Mouse (Mus musculus) G1E (cell line): ENCODE measurements around the gene Tmprss11f. TPM values are rescaled to one million over a fixed set of nuclear protein-coding genes. Genes with fewer than 3 reads are reported as not detected.

Source experiments
- ATAC-seq: 2 replicates; pipeline ENCODE4 v1.8.0; 2016; ENCODE audit warnings: mild to moderate bottlenecking; ENCODE audit not compliant: insufficient number of reproducible peaks, poor library complexity, low FRiP score, severe bottlenecking; ENCODE audit errors: extremely low read depth
- DNase-seq: peaks from one replicate; pipeline ENCODE4 v3.0.0; 2012; ENCODE audit warnings: low spot score
- H3K27me3 ChIP-seq: 2 replicates; pipeline ENCODE4 v1.6.1; 2012; ENCODE audit warnings: mild to moderate bottlenecking, low read length, inconsistent platforms; ENCODE audit not compliant: insufficient read depth
- H3K36me3 ChIP-seq: replicated peaks from 2 replicates; pipeline ENCODE3; 2012; ENCODE audit warnings: mild to moderate bottlenecking, inconsistent platforms
- H3K4me1 ChIP-seq: 2 replicates; pipeline ENCODE4 v1.6.1; 2012; ENCODE audit warnings: low read depth, low read length, inconsistent platforms, mixed read lengths; ENCODE audit not compliant: insufficient read depth
- H3K4me3 ChIP-seq: 2 replicates; pipeline ENCODE4 v1.5.1; 2012; ENCODE audit warnings: low read depth, mild to moderate bottlenecking, inconsistent platforms, low read length, moderate library complexity, mixed read lengths
- H3K9me3 ChIP-seq: replicated peaks from 2 replicates; pipeline ENCODE4 v1.6.1; 2012; ENCODE audit warnings: inconsistent platforms
- CTCF ChIP-seq: IDR thresholded peaks from 2 replicates; pipeline ENCODE4 v1.5.1; 2012; ENCODE audit warnings: low read depth, low read length, inconsistent platforms, mixed read lengths
- GATA1 ChIP-seq: IDR thresholded peaks from 2 replicates; pipeline ENCODE4 v1.6.1; 2012; ENCODE audit warnings: borderline replicate concordance, low read length, inconsistent platforms, mixed read lengths
- GATA2 ChIP-seq: IDR thresholded peaks from 2 replicates; pipeline ENCODE4 v1.6.1; 2012; ENCODE audit warnings: low read depth, low read length, inconsistent platforms, borderline replicate concordance
- POLR2AphosphoS5 ChIP-seq: IDR thresholded peaks from 2 replicates; pipeline ENCODE4 v1.6.1; 2012; ENCODE audit warnings: low read depth, low read length, inconsistent platforms; ENCODE audit not compliant: insufficient replicate concordance
- TAL1 ChIP-seq: conservative IDR thresholded peaks from 2 replicates; pipeline ENCODE4 v1.6.1; 2012; ENCODE audit warnings: low read depth, low read length, inconsistent platforms, mixed read lengths
- polyA plus RNA-seq: library from polyadenylated mRNA; stranded (reverse); fragments of >175 nt; gene quantifications from 2 replicates; pipeline ENCODE4 v1.2.3, GENCODE M21; 2012
- total RNA-seq, 2 experiments: library from RNA; stranded (forward) in 1 of 2; stranded (reverse) in 1 of 2; fragments of 200-1000 nt in 1 of 2; fragments of >200 nt in 1 of 2; fragmentation: Nextera tagmentation in 1 of 2; gene quantifications; 2 replicates each; pipeline ENCODE4 v1.2.3; 2014 to 2017

Tmprss11f gene
- total and polyA plus RNA-seq, 3 experiments: 0.27 TPM; not detected in 2

- H3K4me3 ChIP-seq: no peak overlapping the region
- ATAC-seq (no peak), DNase-seq (no peak)
Observed at GRCm38 (mm10) chr5:86511538-86511937, 120.7 kb downstream of the Tmprss11f start.

GRCm38 (mm10) chr5:86493453-86493852 lies 138.8 kb downstream of the Tmprss11f start:
- H3K4me3 ChIP-seq: no peak overlapping the region
- ATAC-seq (no peak), DNase-seq (no peak)
- H3K36me3 ChIP-seq: no peaks in the 10 kb centered on the region
- H3K4me1 ChIP-seq: no peaks in the 10 kb centered on the region
- TF ChIP-seq TAL1 (no peak), CTCF (no peak), POLR2AphosphoS5 (no peak), GATA2 (no peak), GATA1 (no peak)
- H3K27me3 ChIP-seq: no peaks in the 10 kb centered on the region
- no peaks in the 10 kb centered on the region for H3K9me3 ChIP-seq

More at GRCm38 (mm10) chr5:86511538-86511937, 120.7 kb downstream of the Tmprss11f start:
- TF ChIP-seq TAL1 (no peak), POLR2AphosphoS5 (no peak), GATA1 (no peak), GATA2 (no peak), CTCF (no peak)
- Histone ChIP-seq H3K4me1 (no peaks in the 10 kb centered on the region), H3K9me3 (no peaks in the 10 kb centered on the region), H3K36me3 (no peaks in the 10 kb centered on the region), H3K27me3 (no peaks in the 10 kb centered on the region)

- no peaks in the 10 kb centered on the region for H3K4me1 ChIP-seq
- H3K9me3 ChIP-seq: no peaks in the 10 kb centered on the region
- H3K36me3 ChIP-seq: no peaks in the 10 kb centered on the region
- no peaks in the 10 kb centered on the region for H3K27me3 ChIP-seq
- ATAC-seq: no peak
- H3K4me3 ChIP-seq: no peak overlapping the region
- TF ChIP-seq TAL1: no peak
- no peak for TF ChIP-seq POLR2AphosphoS5
- no peak for TF ChIP-seq CTCF
- no peak for TF ChIP-seq GATA2
- TF ChIP-seq GATA1: no peak
- DNase-seq: no peak
Observed at GRCm38 (mm10) chr5:86482562-86482961, 149.7 kb downstream of the Tmprss11f start.

- no peaks in the 10 kb centered on the region for H3K27me3 ChIP-seq
- no peaks in the 10 kb centered on the region for H3K9me3 ChIP-seq
- ATAC-seq (no peak), DNase-seq (no peak)
- no peak overlapping the region for H3K4me3 ChIP-seq
- TF ChIP-seq TAL1: no peak
- no peak for TF ChIP-seq POLR2AphosphoS5
- no peak for TF ChIP-seq CTCF
- no peak for TF ChIP-seq GATA1
- TF ChIP-seq GATA2: no peak
- no peaks in the 10 kb centered on the region for H3K4me1 ChIP-seq
- H3K36me3 ChIP-seq: no peaks in the 10 kb centered on the region
Observed at GRCm38 (mm10) chr5:86482031-86482430, 150.2 kb downstream of the Tmprss11f start.

GRCm38 (mm10) chr5:86473859-86474258 lies 158.4 kb downstream of the Tmprss11f start:
- no peak for ATAC-seq
- H3K4me3 ChIP-seq: no peak overlapping the region
- no peaks in the 10 kb centered on the region for H3K4me1 ChIP-seq
- TF ChIP-seq GATA1 (no peak), TAL1 (no peak), POLR2AphosphoS5 (no peak), CTCF (no peak), GATA2 (no peak)
- no peaks in the 10 kb centered on the region for H3K36me3 ChIP-seq
- DNase-seq: no peak
- no peaks in the 10 kb centered on the region for H3K9me3 ChIP-seq
- H3K27me3 ChIP-seq: no peaks in the 10 kb centered on the region

Other genes starting within 250 kb of the Tmprss11f start
- gene Tmprss11a, start 163.4 kb downstream of the Tmprss11f start, total RNA-seq (2014; fragmentation: Nextera tagmentation): not detected in 2 replicates
- 0.05 and 0.06 TPM in 2 replicates for gene Tmprss11a, start 163.4 kb downstream of the Tmprss11f start, total RNA-seq (2017)
- not detected in 2 replicates for gene Tmprss11a, start 163.4 kb downstream of the Tmprss11f start, polyA plus RNA-seq
- not detected in 2 replicates for gene Tmprss11g, start 113.8 kb downstream of the Tmprss11f start, total RNA-seq (2014; fragmentation: Nextera tagmentation)
- gene Tmprss11g, start 113.8 kb downstream of the Tmprss11f start, total RNA-seq (2017): 0.16 and 0.17 TPM in 2 replicates
- gene Tmprss11g, start 113.8 kb downstream of the Tmprss11f start, polyA plus RNA-seq: not detected in 2 replicates
- gene Tmprss11b, start 43.9 kb upstream of the Tmprss11f start, total RNA-seq (2014; fragmentation: Nextera tagmentation): not detected in 2 replicates
- 0.06 and 0.22 TPM in 2 replicates for gene Tmprss11b, start 43.9 kb upstream of the Tmprss11f start, total RNA-seq (2017)
- gene Tmprss11b, start 43.9 kb upstream of the Tmprss11f start, polyA plus RNA-seq: not detected in 2 replicates
- gene Tmprss11e, start 113.4 kb upstream of the Tmprss11f start, total RNA-seq (2014; fragmentation: Nextera tagmentation): not detected in 2 replicates
- gene Tmprss11e, start 113.4 kb upstream of the Tmprss11f start, total RNA-seq (2017): 0.12 TPM in 1 of 2 replicates, not detected in the other
- gene Tmprss11e, start 113.4 kb upstream of the Tmprss11f start, polyA plus RNA-seq: not detected in 2 replicates
- 141 and 145 TPM in 2 replicates for gene Ythdc1, start 171.8 kb upstream of the Tmprss11f start, total RNA-seq (2014; fragmentation: Nextera tagmentation)
- gene Ythdc1, start 171.8 kb upstream of the Tmprss11f start, total RNA-seq (2017): 120 and 134 TPM in 2 replicates
- gene Ythdc1, start 171.8 kb upstream of the Tmprss11f start, polyA plus RNA-seq: 24.6 and 25.4 TPM in 2 replicates